Mouse (Mus musculus): Measurements from ENCODE around the gene Ctsj. TPM values are rescaled to one million over a fixed set of nuclear protein-coding genes. Genes with fewer than 3 reads are reported as not detected.

Ctsj gene
- polyA plus RNA-seq, 1 experiment from 2014 or later, result 0.11 TPM

Other genes starting within 250 kb of the Ctsj start
- gene BC051665, start 219.6 kb downstream of the Ctsj start, polyA plus RNA-seq (2015; fragmentation: Nextera tagmentation; extraction: Ambion mirVana), result not detected in 2 replicates
- not detected in 2 replicates for gene Ctsll3, start 203.1 kb downstream of the Ctsj start, polyA plus RNA-seq (2015; fragmentation: Nextera tagmentation; extraction: Ambion mirVana)
- 0.76 TPM in 1 of 2 replicates, not detected in the other for gene 4930486L24Rik, start 141.5 kb downstream of the Ctsj start, polyA plus RNA-seq (2015; fragmentation: Nextera tagmentation; extraction: Ambion mirVana)
- gene Gm49392, start 109.1 kb downstream of the Ctsj start, polyA plus RNA-seq (2015; fragmentation: Nextera tagmentation; extraction: Ambion mirVana), result 0.48 TPM in 1 of 2 replicates, not detected in the other
- 6.5 and 9.0 TPM in 2 replicates for gene Ctla2b, start 108.5 kb downstream of the Ctsj start, polyA plus RNA-seq (2015; fragmentation: Nextera tagmentation; extraction: Ambion mirVana)
- not detected in 2 replicates for gene Tpbpb, start 101.1 kb downstream of the Ctsj start, polyA plus RNA-seq (2015; fragmentation: Nextera tagmentation; extraction: Ambion mirVana)
- not detected in 2 replicates for gene Gm49393, start 70.4 kb downstream of the Ctsj start, polyA plus RNA-seq (2015; fragmentation: Nextera tagmentation; extraction: Ambion mirVana)
- gene Gm49391, start 69.4 kb downstream of the Ctsj start, polyA plus RNA-seq (2015; fragmentation: Nextera tagmentation; extraction: Ambion mirVana), result 3.9 TPM in 1 of 2 replicates, not detected in the other
- gene Ctla2a, start 69.3 kb downstream of the Ctsj start, polyA plus RNA-seq (2015; fragmentation: Nextera tagmentation; extraction: Ambion mirVana), result 86.3 and 102 TPM in 2 replicates
- gene Tpbpa, start 64.0 kb downstream of the Ctsj start, polyA plus RNA-seq (2015; fragmentation: Nextera tagmentation; extraction: Ambion mirVana), result not detected in 2 replicates
- not detected in 2 replicates for gene Ctsq, start 34.7 kb upstream of the Ctsj start, polyA plus RNA-seq (2015; fragmentation: Nextera tagmentation; extraction: Ambion mirVana)
- gene Ctsr, start 158.3 kb upstream of the Ctsj start, polyA plus RNA-seq (2015; fragmentation: Nextera tagmentation; extraction: Ambion mirVana), result not detected in 2 replicates
- not detected in 2 replicates for gene Cts6, start 197.5 kb upstream of the Ctsj start, polyA plus RNA-seq (2015; fragmentation: Nextera tagmentation; extraction: Ambion mirVana)
- not detected in 2 replicates for gene Cts8, start 249.4 kb upstream of the Ctsj start, polyA plus RNA-seq (2015; fragmentation: Nextera tagmentation; extraction: Ambion mirVana)